Mouse (Mus musculus) liver, embryonic 14 days (tissue): ENCODE data around the gene Tmem203. TPM values are rescaled to one million over a fixed set of nuclear protein-coding genes. Genes with fewer than 3 reads are reported as not detected.

Experiments
- polyA plus RNA-seq: library from polyadenylated mRNA; depleted of rRNA; stranded (reverse); fragments of >200 nt; gene quantifications from 2 replicates; pipeline ENCODE4 v1.2.3, GENCODE M21; 2012; rRNA removed

Gene Tmem203
- 6.5 and 7.9 TPM in 2 replicates for polyA plus RNA-seq

GRCm38 (mm10) chr2:25255284-25255779, at the start of gene Tmem203:
Gene Tmem203 (plus strand): TSS chr2:25255439.

GRCm38 (mm10) chr2:25211121-25211670, 44.0 kb upstream of the Tmem203 start, which contains the start of gene Nelfb:
Gene Nelfb (minus strand): TSS chr2:25211489.

GRCm38 (mm10) chr2:25214444-25214843, 40.8 kb upstream of the Tmem203 start, which contains the start of gene Stpg3:
Gene Stpg3 (minus strand): TSS chr2:25214637.

GRCm38 (mm10) chr2:25218445-25218844, 36.8 kb upstream of the Tmem203 start, which contains the start of gene Fam166a:
Gene Fam166a (plus strand): TSS chr2:25218745.

GRCm38 (mm10) chr2:25224492-25224765, 30.8 kb upstream of the Tmem203 start, which contains the start of gene Tubb4b:
Gene Tubb4b (minus strand): TSS chr2:25224702.

GRCm38 (mm10) chr2:25234050-25234449, 21.2 kb upstream of the Tmem203 start, which contains the start of gene Slc34a3:
Gene Slc34a3 (minus strand): TSS chr2:25234364.

GRCm38 (mm10) chr2:25236614-25237013, 18.6 kb upstream of the Tmem203 start, which contains the start of gene Rnf224:
Gene Rnf224 (minus strand): TSS chr2:25236787.

GRCm38 (mm10) chr2:25242101-25242506, 13.1 kb upstream of the Tmem203 start, which contains the start of the genes Rnf208 and Cysrt1:
Gene Rnf208 (plus strand): TSS chr2:25242255.
Gene Cysrt1 (minus strand): TSS chr2:25242452.

GRCm38 (mm10) chr2:25246183-25247072, 8.8 kb upstream of the Tmem203 start, which contains the start of gene AL732309.1:
Gene AL732309.1 (minus strand): TSS chr2:25246863.

GRCm38 (mm10) chr2:25262291-25262767, 7.1 kb downstream of the Tmem203 start, which contains the start of gene Tprn:
Gene Tprn (plus strand): TSS chr2:25262618.

GRCm38 (mm10) chr2:25271827-25272511, 16.7 kb downstream of the Tmem203 start, which contains the start of the genes Ssna1 and Anapc2:
Gene Ssna1 (minus strand): TSS chr2:25272438.
Gene Anapc2 (plus strand): TSS chr2:25272478.

GRCm38 (mm10) chr2:25287927-25288649, 32.8 kb downstream of the Tmem203 start, which contains the start of gene Tmem210:
Gene Tmem210 (plus strand): TSS chr2:25288145.

GRCm38 (mm10) chr2:25289651-25290050, 34.4 kb downstream of the Tmem203 start, which contains the start of gene Lrrc26:
Gene Lrrc26 (plus strand): TSS chr2:25289915.

Other genes starting within 250 kb of the Tmem203 start
- gene Nsmf, start 201.1 kb upstream of the Tmem203 start, polyA plus RNA-seq: 9.4 and 9.6 TPM in 2 replicates
- gene Entpd8, start 175.1 kb upstream of the Tmem203 start, polyA plus RNA-seq: 4.1 and 5.2 TPM in 2 replicates
- gene Noxa1, start 160.3 kb upstream of the Tmem203 start, polyA plus RNA-seq: 1.2 and 1.5 TPM in 2 replicates
- 3.4 and 4.2 TPM in 2 replicates for gene Nrarp, start 74.7 kb upstream of the Tmem203 start, polyA plus RNA-seq
- 2.9 and 4.0 TPM in 2 replicates for gene Tor4a, start 58.6 kb upstream of the Tmem203 start, polyA plus RNA-seq
- gene Nelfb, start 44.0 kb upstream of the Tmem203 start, polyA plus RNA-seq: 16.1 and 18.8 TPM in 2 replicates
- not detected in 2 replicates for gene Stpg3, start 40.8 kb upstream of the Tmem203 start, polyA plus RNA-seq
- gene Fam166a, start 36.7 kb upstream of the Tmem203 start, polyA plus RNA-seq: 0.03 and 1.2 TPM in 2 replicates
- gene Tubb4b, start 30.7 kb upstream of the Tmem203 start, polyA plus RNA-seq: 658 and 704 TPM in 2 replicates
- gene Slc34a3, start 21.1 kb upstream of the Tmem203 start, polyA plus RNA-seq: not detected in 2 replicates
- 0.02 TPM in 1 of 2 replicates, not detected in the other for gene Rnf224, start 18.7 kb upstream of the Tmem203 start, polyA plus RNA-seq
- 0.60 and 0.69 TPM in 2 replicates for gene Rnf208, start 13.2 kb upstream of the Tmem203 start, polyA plus RNA-seq
- gene Cysrt1, start 13.0 kb upstream of the Tmem203 start, polyA plus RNA-seq: not detected in 2 replicates
- gene AL732309.1, start 8.6 kb upstream of the Tmem203 start, polyA plus RNA-seq: 4.7 and 5.3 TPM in 2 replicates
- 2.0 and 3.1 TPM in 2 replicates for gene Tprn, start 7.2 kb downstream of the Tmem203 start, polyA plus RNA-seq
- gene Ssna1, start 17.0 kb downstream of the Tmem203 start, polyA plus RNA-seq: 70.9 and 83.9 TPM in 2 replicates
- gene Anapc2, start 17.0 kb downstream of the Tmem203 start, polyA plus RNA-seq: 21.4 and 24.9 TPM in 2 replicates
- gene Tmem210, start 32.7 kb downstream of the Tmem203 start, polyA plus RNA-seq: not detected in 2 replicates
- 0.02 TPM in 1 of 2 replicates, not detected in the other for gene Lrrc26, start 34.5 kb downstream of the Tmem203 start, polyA plus RNA-seq
- 0.02 and 0.03 TPM in 2 replicates for gene Grin1, start 63.7 kb downstream of the Tmem203 start, polyA plus RNA-seq
- gene Man1b1, start 76.9 kb downstream of the Tmem203 start, polyA plus RNA-seq: 5.0 and 8.0 TPM in 2 replicates
- gene Dpp7, start 100.9 kb downstream of the Tmem203 start, polyA plus RNA-seq: 9.5 and 11.0 TPM in 2 replicates
- gene Uap1l1, start 110.2 kb downstream of the Tmem203 start, polyA plus RNA-seq: 3.3 and 4.3 TPM in 2 replicates
- gene Sapcd2, start 116.9 kb downstream of the Tmem203 start, polyA plus RNA-seq: 18.3 and 19.0 TPM in 2 replicates
- 0.18 and 0.22 TPM in 2 replicates for gene Entpd2, start 140.4 kb downstream of the Tmem203 start, polyA plus RNA-seq
- 3.2 and 3.7 TPM in 2 replicates for gene Npdc1, start 143.9 kb downstream of the Tmem203 start, polyA plus RNA-seq
- gene Fut7, start 167.8 kb downstream of the Tmem203 start, polyA plus RNA-seq: 0.37 and 0.68 TPM in 2 replicates
- 1.9 and 2.4 TPM in 2 replicates for gene Abca2, start 173.3 kb downstream of the Tmem203 start, polyA plus RNA-seq
- 0.14 and 0.23 TPM in 2 replicates for gene Clic3, start 201.4 kb downstream of the Tmem203 start, polyA plus RNA-seq
- 7.5 and 7.9 TPM in 2 replicates for gene Paxx, start 205.7 kb downstream of the Tmem203 start, polyA plus RNA-seq
- gene Ptgds, start 214.6 kb downstream of the Tmem203 start, polyA plus RNA-seq: 0.21 TPM in 2 replicates
- gene Lcn12, start 238.5 kb downstream of the Tmem203 start, polyA plus RNA-seq: not detected in 2 replicates
- 4.5 and 8.5 TPM in 2 replicates for gene Fbxw5, start 245.3 kb downstream of the Tmem203 start, polyA plus RNA-seq
- gene C8g, start 246.3 kb downstream of the Tmem203 start, polyA plus RNA-seq: 19.1 and 24.6 TPM in 2 replicates